14 mouse cellular contexts compared by ENCODE assay signal in the genomic region with DNA sequence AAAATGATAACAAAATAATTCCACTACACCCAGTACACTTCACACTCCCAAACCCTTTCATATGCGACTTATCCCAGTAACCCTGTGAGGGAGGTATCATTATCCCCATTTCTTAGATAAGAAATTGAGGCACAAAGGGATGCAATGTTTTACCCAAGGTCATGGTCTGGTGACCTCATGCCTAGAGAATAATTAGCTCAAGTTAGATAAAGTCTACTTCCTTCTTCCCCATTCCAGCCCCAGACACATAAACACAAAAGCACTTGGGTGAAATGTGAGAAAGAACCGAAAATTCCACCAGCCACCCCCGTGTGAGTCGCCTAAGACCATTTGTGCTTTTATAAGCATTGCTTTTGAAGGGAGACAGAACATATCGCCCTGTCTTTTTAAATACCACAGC.
DNase-seq lines count a peak whose midpoint lies in the region; ATAC-seq lines count a peak whose summit lies in the region.
"Had no signal": no experiment of that assay in that cellular context is flagged by ENCODE, and none has a peak within 500 bp of the region (broad histone marks: within the 10 kb centered on the region; RNA-seq: fewer than 3 reads in every experiment).

No protein-coding gene starts in this region.

- H3K9ac ChIP-seq in limb, embryonic 12.5 days (replicated peaks), result no peak overlapping the region
- H3K9ac ChIP-seq in embryonic facial prominence, embryonic 13.5 days, result no peak overlapping the region
- no peak overlapping the region for H3K9ac ChIP-seq in stomach, embryonic 15.5 days
- H3K9ac ChIP-seq: liver, embryonic 15.5 days had no signal

- no peaks in the 10 kb centered on the region for H3K9me3 ChIP-seq in heart, embryonic 10.5 days
- H3K9me3 ChIP-seq in limb, embryonic 12.5 days, result no peaks in the 10 kb centered on the region
- no peaks in the 10 kb centered on the region for H3K9me3 ChIP-seq in limb, embryonic 10.5 days (replicated peaks)
- H3K9me3 ChIP-seq in embryonic facial prominence, embryonic 13.5 days, result no peaks in the 10 kb centered on the region
- no peaks in the 10 kb centered on the region for H3K9me3 ChIP-seq in stomach, embryonic 15.5 days
- H3K9me3 ChIP-seq: hindbrain, embryonic 10.5 days; liver, embryonic 15.5 days had no signal

- H3K36me3 ChIP-seq in heart, embryonic 10.5 days, result no peaks in the 10 kb centered on the region
- H3K36me3 ChIP-seq in limb, embryonic 12.5 days, result no peaks in the 10 kb centered on the region
- H3K36me3 ChIP-seq in limb, embryonic 10.5 days, result no peaks in the 10 kb centered on the region
- H3K36me3 ChIP-seq in embryonic facial prominence, embryonic 13.5 days, result 0 out of 2 replicates have a peak, but pooled peaks cover 3% of the 10 kb centered on the region
- no peaks in the 10 kb centered on the region for H3K36me3 ChIP-seq in stomach, embryonic 15.5 days
- H3K36me3 ChIP-seq: hindbrain, embryonic 10.5 days; liver, embryonic 15.5 days had no signal

- 0 out of 2 replicates have a peak overlapping the region, but pooled peaks have one; percentile 5 for H3K4me2 ChIP-seq in limb, embryonic 12.5 days
- no peak overlapping the region for H3K4me2 ChIP-seq in embryonic facial prominence, embryonic 13.5 days
- no peak overlapping the region for H3K4me2 ChIP-seq in stomach, embryonic 15.5 days
- H3K4me2 ChIP-seq: liver, embryonic 15.5 days; midbrain, embryonic 11.5 days had no signal

- intact Hi-C loops in heart, postnatal 36 days (cut with DNase I), result no loop called here

- no peak overlapping the region for H3K4me3 ChIP-seq in heart, embryonic 10.5 days
- no peak overlapping the region for H3K4me3 ChIP-seq in limb, embryonic 12.5 days (replicated peaks)
- no peak overlapping the region for H3K4me3 ChIP-seq in limb, embryonic 10.5 days
- no peak overlapping the region for H3K4me3 ChIP-seq in embryonic facial prominence, embryonic 13.5 days
- no peak overlapping the region for H3K4me3 ChIP-seq in stomach, embryonic 15.5 days (replicated peaks)
- H3K4me3 ChIP-seq: hindbrain, embryonic 10.5 days; liver, embryonic 15.5 days had no signal

- no peak for ATAC-seq in limb, embryonic 12.5 days (ENCODE audit: insufficient number of reproducible peaks, insufficient read depth, low FRiP score, low TSS enrichment, low read depth)
- ATAC-seq in embryonic facial prominence, embryonic 13.5 days (ENCODE audit: insufficient number of reproducible peaks, insufficient read depth, low FRiP score, low TSS enrichment, low read depth), result no peak
- no peak; the same call in 1 of the 2 replicates for ATAC-seq in stomach, embryonic 15.5 days (ENCODE audit: insufficient read depth, low FRiP score, low read depth)

- no peak for DNase-seq in heart, embryonic 10.5 days (ENCODE audit: low spot score)
- no peak for DNase-seq in heart, postnatal 36 days
- DNase-seq in limb, embryonic 10.5 days (ENCODE audit: low spot score), result no peak
- DNase-seq in urinary bladder, postnatal 36 days (ENCODE audit: low spot score in 2 of 2), result no peak
- no peak for DNase-seq in urinary bladder, postnatal 25 days (ENCODE audit: low spot score)
- DNase-seq: cerebellum, postnatal 36 days; spleen, adult 18-20 months; thymus, adult 2 months had no signal

- H3K27me3 ChIP-seq in heart, embryonic 10.5 days (ENCODE audit: insufficient read depth, poor library complexity, severe bottlenecking), result no peaks in the 10 kb centered on the region
- H3K27me3 ChIP-seq in limb, embryonic 12.5 days, result no peaks in the 10 kb centered on the region
- no peaks in the 10 kb centered on the region for H3K27me3 ChIP-seq in limb, embryonic 10.5 days (ENCODE audit: low read depth, poor library complexity, severe bottlenecking)
- no peaks in the 10 kb centered on the region for H3K27me3 ChIP-seq in embryonic facial prominence, embryonic 13.5 days
- no peaks in the 10 kb centered on the region for H3K27me3 ChIP-seq in stomach, embryonic 15.5 days (replicated peaks)
- H3K27me3 ChIP-seq: liver, embryonic 15.5 days had no signal

- H3K4me1 ChIP-seq in heart, embryonic 10.5 days, result peaks cover 43% of the 10 kb centered on the region
- H3K4me1 ChIP-seq in limb, embryonic 12.5 days (replicated peaks), result peaks cover 60% of the 10 kb centered on the region
- peaks cover 39% of the 10 kb centered on the region for H3K4me1 ChIP-seq in limb, embryonic 10.5 days
- H3K4me1 ChIP-seq in embryonic facial prominence, embryonic 13.5 days, result peaks cover 59% of the 10 kb centered on the region
- peaks cover 12% of the 10 kb centered on the region for H3K4me1 ChIP-seq in stomach, embryonic 15.5 days
- H3K4me1 ChIP-seq: liver, embryonic 15.5 days had no signal

- WGBS in heart, embryonic 10.5 days, result 18% methylated on average over 5 of the region's 5 CpGs
- WGBS in limb, embryonic 12.5 days, result 36% methylated on average over 5 of the region's 5 CpGs
- 53% methylated on average over 5 of the region's 5 CpGs for WGBS in limb, embryonic 10.5 days
- WGBS in embryonic facial prominence, embryonic 13.5 days, result 43% methylated on average over 5 of the region's 5 CpGs
- WGBS in stomach, embryonic 15.5 days, result 23% methylated on average over 5 of the region's 5 CpGs

- peak overlapping the region; percentile 47; the same call in 1 of the 2 replicates for H3K27ac ChIP-seq in heart, embryonic 10.5 days
- H3K27ac ChIP-seq in limb, embryonic 12.5 days, result peak overlapping the region; percentile 56; the same call in 1 of the 2 replicates
- H3K27ac ChIP-seq in limb, embryonic 10.5 days, result no peak overlapping the region; the same call in 1 of the 2 replicates
- 0 out of 2 replicates have a peak overlapping the region, but pooled peaks have one; percentile 18 for H3K27ac ChIP-seq in embryonic facial prominence, embryonic 13.5 days
- H3K27ac ChIP-seq in stomach, embryonic 15.5 days, result peak overlapping the region; percentile 33; the same call in 1 of the 2 replicates
- H3K27ac ChIP-seq: hindbrain, embryonic 10.5 days; liver, embryonic 15.5 days had no signal
